Mouse (Mus musculus): ENCODE measurements around the gene Fam57b. TPM values are rescaled to one million over a fixed set of nuclear protein-coding genes. Genes with fewer than 3 reads are reported as not detected.

Gene Fam57b
- polyA plus RNA-seq, 1 experiment from 2014 or later: 0.33 TPM

GRCm38 (mm10) chr7:126762471-126763008 is 34.9 kb upstream of the Fam57b start:
- Histone ChIP-seq H3K36me3 (peaks cover 59% of the 10 kb centered on the region), H3K4me2 (no peak overlapping the region), H3K9ac (replicated peaks) (no peak overlapping the region), H3K4me3 (replicated peaks) (no peak overlapping the region), H3K4me1 (replicated peaks) (peaks cover 8% of the 10 kb centered on the region), H3K9me3 (no peaks in the 10 kb centered on the region), H3K27ac (no peak overlapping the region), H3K27me3 (no peaks in the 10 kb centered on the region)
- 68% methylated on average over 17 of the region's 17 CpGs for WGBS
- ATAC-seq (ENCODE audit: insufficient number of reproducible peaks, insufficient read depth, low FRiP score, low TSS enrichment, low read depth): no peak

DNA sequence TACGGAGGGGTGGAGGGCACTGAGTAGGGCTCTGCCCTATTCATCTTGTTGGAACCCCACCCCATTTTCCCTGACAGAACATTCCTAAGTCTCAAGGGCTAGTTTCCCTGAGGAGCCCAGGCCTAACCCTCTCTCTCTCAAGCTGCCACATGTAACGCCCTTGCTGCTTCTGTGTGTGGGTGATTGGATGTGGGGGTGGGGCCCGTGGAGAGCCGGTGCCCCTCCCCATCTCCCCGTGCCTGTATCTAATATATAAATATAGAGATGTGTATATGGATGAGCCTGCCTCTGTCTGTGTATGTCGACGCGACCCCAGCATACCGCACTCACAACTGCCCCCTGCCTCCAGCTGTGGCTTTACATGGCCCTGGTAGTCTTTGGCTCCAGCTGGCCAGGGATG is 31.9 kb upstream of the Fam57b start:
- Histone ChIP-seq H3K9ac (replicated peaks) (no peak overlapping the region), H3K4me1 (replicated peaks) (peaks cover 2% of the 10 kb centered on the region), H3K4me2 (no peak overlapping the region), H3K9me3 (no peaks in the 10 kb centered on the region), H3K4me3 (replicated peaks) (no peak overlapping the region), H3K27ac (no peak overlapping the region), H3K36me3 (peaks cover 89% of the 10 kb centered on the region), H3K27me3 (no peaks in the 10 kb centered on the region)
- WGBS: 90% methylated on average over 9 of the region's 9 CpGs
- ATAC-seq (ENCODE audit: insufficient number of reproducible peaks, insufficient read depth, low FRiP score, low TSS enrichment, low read depth): no peak

DNA sequence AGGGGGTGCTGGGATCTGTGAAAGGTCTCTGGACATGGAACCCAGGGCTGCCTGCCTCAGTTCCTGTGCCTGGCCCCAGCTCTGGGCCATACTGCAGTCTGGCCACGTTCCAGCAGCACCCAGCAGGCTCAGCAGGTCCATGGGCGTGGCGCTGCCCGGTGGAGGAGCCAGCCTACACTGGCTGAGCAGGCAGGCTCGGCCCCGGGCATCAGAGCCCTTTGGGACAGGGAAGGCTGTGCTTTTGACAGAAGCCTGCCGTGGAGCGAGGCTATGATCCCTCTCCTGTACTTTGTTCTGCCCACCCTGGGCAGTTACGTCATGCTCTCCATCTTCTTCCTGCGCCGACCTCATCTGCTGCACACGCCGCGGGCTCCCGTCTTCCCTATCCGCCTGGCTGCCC is 31.3 kb upstream of the Fam57b start, which contains the start of gene Gdpd3:
Gdpd3 (plus strand) TSS at position 134 of the 400 bp plus-strand sequence.
- H3K36me3 ChIP-seq: peaks cover 94% of the 10 kb centered on the region
- no peak within 1 kb of the TSS for H3K4me2 ChIP-seq
- H3K4me1 ChIP-seq (replicated peaks): no peaks in the 10 kb centered on the region
- H3K9me3 ChIP-seq: no peaks in the 10 kb centered on the region
- H3K9ac ChIP-seq (replicated peaks): no peak within 1 kb of the TSS
- no peak for ATAC-seq (ENCODE audit: insufficient number of reproducible peaks, insufficient read depth, low FRiP score, low TSS enrichment, low read depth)
- no peak within 1 kb of the TSS for H3K27ac ChIP-seq
- WGBS: 95% methylated on average over 16 of the region's 16 CpGs
- H3K27me3 ChIP-seq: no peaks in the 10 kb centered on the region
- no peak within 1 kb of the TSS for H3K4me3 ChIP-seq (replicated peaks)

DNA sequence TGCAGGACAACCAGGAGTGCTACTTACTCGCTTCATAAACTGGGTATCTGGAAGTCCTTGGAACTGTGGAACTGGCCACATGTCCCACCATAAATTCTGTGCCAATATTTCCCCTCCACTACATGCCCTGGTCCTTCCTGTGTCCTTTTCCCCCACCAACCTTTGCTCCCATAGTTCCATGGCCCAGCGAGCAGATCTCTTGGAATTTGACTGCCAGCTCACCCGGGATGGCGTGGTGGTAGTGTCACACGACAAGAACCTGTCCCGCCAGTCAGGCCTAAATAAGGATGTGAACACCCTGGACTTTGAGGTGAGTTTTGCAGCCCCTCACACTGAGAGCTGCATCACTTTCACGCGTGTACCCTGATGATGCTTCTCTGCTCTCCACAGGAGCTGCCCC is 30.5 kb upstream of the Fam57b start:
- H3K4me1 ChIP-seq (replicated peaks): no peaks in the 10 kb centered on the region
- H3K27ac ChIP-seq: no peak overlapping the region
- no peak for ATAC-seq (ENCODE audit: insufficient number of reproducible peaks, insufficient read depth, low FRiP score, low TSS enrichment, low read depth)
- H3K9ac ChIP-seq (replicated peaks): no peak overlapping the region
- H3K36me3 ChIP-seq: peaks cover 90% of the 10 kb centered on the region
- no peaks in the 10 kb centered on the region for H3K27me3 ChIP-seq
- H3K9me3 ChIP-seq: no peaks in the 10 kb centered on the region
- H3K4me3 ChIP-seq (replicated peaks): no peak overlapping the region
- 90% methylated on average over 8 of the region's 8 CpGs for WGBS
- H3K4me2 ChIP-seq: no peak overlapping the region

DNA sequence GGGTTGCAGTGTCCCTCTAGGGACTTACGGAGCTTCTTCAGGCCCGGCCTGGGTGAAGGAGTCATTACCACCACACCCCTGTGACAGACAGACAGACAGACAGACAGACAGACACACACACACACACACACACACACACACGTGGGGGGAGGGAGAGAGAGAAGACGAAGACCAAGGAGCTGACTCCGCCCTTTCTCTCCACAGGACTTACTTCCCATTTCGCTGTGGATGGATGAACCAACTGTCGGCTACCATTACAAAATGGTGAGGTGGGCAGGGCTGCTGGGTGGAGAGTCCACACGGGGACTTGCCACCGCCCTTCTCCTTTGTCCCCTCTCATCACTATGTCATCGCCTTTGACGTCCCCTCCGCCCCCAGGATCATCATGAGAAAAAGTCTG is 26.7 kb upstream of the Fam57b start:
- Histone ChIP-seq H3K4me1 (replicated peaks) (peaks cover 4% of the 10 kb centered on the region), H3K36me3 (peaks cover 75% of the 10 kb centered on the region), H3K27me3 (no peaks in the 10 kb centered on the region), H3K4me3 (replicated peaks) (no peak overlapping the region), H3K4me2 (no peak overlapping the region), H3K27ac (no peak overlapping the region), H3K9ac (replicated peaks) (no peak overlapping the region), H3K9me3 (no peaks in the 10 kb centered on the region)
- 81% methylated on average over 12 of the region's 12 CpGs for WGBS
- no peak for ATAC-seq (ENCODE audit: insufficient number of reproducible peaks, insufficient read depth, low FRiP score, low TSS enrichment, low read depth)

DNA sequence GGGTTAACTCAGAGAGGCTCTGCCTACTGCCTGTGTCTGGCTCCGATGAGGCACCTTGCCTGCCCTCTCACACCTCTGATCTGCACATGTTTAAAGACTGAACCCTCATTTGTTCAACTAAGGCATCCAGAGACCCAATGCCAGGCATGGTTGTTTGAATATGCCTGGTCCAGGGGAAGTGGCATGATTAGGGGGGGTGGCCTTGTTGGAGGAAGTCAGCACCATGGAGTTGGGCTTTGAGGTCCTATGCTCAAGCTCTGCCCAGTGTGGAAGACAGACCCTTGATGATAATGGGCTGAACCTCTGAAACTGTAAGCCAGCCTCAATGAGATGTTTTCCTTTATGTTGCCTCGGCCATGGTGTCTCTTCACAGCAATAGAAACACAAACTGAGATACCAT is 24.1 kb upstream of the Fam57b start:
- 70% methylated on average over 2 of the region's 2 CpGs for WGBS
- ATAC-seq (ENCODE audit: insufficient number of reproducible peaks, insufficient read depth, low FRiP score, low TSS enrichment, low read depth): no peak

GRCm38 (mm10) chr7:126774463-126774862 is 23.0 kb upstream of the Fam57b start:
- peaks cover 52% of the 10 kb centered on the region for H3K36me3 ChIP-seq
- peaks cover 19% of the 10 kb centered on the region for H3K4me1 ChIP-seq (replicated peaks)
- no peaks in the 10 kb centered on the region for H3K9me3 ChIP-seq
- no peaks in the 10 kb centered on the region for H3K27me3 ChIP-seq
- no peak overlapping the region for H3K27ac ChIP-seq
- ATAC-seq (ENCODE audit: insufficient number of reproducible peaks, insufficient read depth, low FRiP score, low TSS enrichment, low read depth): no peak
- H3K4me3 ChIP-seq (replicated peaks): no peak overlapping the region
- 84% methylated on average over 2 of the region's 2 CpGs for WGBS
- no peak overlapping the region for H3K4me2 ChIP-seq
- H3K9ac ChIP-seq (replicated peaks): no peak overlapping the region

More for the DNA sequence above, 24.1 kb upstream of the Fam57b start:
- no peak overlapping the region for H3K4me3 ChIP-seq (replicated peaks)
- no peaks in the 10 kb centered on the region for H3K9me3 ChIP-seq
- H3K27ac ChIP-seq: no peak overlapping the region
- peaks cover 19% of the 10 kb centered on the region for H3K4me1 ChIP-seq (replicated peaks)
- no peak overlapping the region for H3K9ac ChIP-seq (replicated peaks)
- H3K27me3 ChIP-seq: no peaks in the 10 kb centered on the region
- H3K4me2 ChIP-seq: no peak overlapping the region
- peaks cover 54% of the 10 kb centered on the region for H3K36me3 ChIP-seq

DNA sequence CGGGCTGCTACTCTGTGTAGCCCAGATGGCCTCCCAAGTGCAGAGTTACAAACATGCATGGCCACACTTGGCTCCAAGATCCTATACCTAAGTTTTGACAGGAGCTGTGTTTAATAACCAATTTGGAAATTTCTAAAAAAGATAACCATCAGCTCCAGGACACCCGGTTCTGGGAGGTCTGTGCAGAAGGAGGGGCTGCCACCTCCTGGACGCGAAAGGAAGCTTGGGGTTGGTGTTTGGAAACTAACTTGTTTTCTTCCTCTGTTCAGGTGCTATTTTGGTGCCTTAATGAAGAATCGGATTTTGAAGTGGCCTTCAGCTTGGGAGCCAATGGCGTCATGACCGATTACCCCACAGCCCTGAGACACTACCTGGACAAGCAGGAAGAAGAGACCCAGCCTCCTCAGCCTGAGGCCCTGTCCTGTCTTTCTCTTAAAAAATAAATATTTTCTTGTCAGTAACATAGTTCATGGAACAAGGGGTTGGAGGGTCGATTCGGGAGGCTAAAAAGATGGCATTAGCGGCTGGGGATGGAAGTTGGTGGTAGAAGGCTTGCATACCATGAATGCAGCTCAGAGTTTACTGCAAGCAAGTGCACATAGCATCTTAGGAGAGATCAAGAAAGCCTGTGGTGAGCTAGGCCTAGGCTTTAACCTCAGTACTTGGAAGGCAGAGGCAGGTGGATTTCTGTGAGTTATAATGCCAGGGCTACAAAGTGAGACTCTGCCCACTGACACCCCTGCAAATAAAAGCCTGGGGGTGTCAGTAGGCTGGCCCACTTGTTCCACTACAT is 22.1 kb upstream of the Fam57b start:
- Histone ChIP-seq H3K27me3 (no peaks in the 10 kb centered on the region), H3K9ac (replicated peaks) (peak overlapping the region; percentile 85; the same call in 1 of the 2 replicates), H3K9me3 (no peaks in the 10 kb centered on the region), H3K27ac (peak overlapping the region; percentile 93), H3K36me3 (peaks cover 43% of the 10 kb centered on the region; the same call in 1 of the 2 replicates), H3K4me2 (peak overlapping the region; percentile 90), H3K4me1 (replicated peaks) (peaks cover 28% of the 10 kb centered on the region), H3K4me3 (replicated peaks) (no peak overlapping the region)
- WGBS: 82% methylated on average over 10 of the region's 10 CpGs
- no peak for ATAC-seq (ENCODE audit: insufficient number of reproducible peaks, insufficient read depth, low FRiP score, low TSS enrichment, low read depth)

- Histone ChIP-seq H3K4me1 (replicated peaks) (peaks cover 30% of the 10 kb centered on the region), H3K4me3 (replicated peaks) (peak overlapping the region; percentile 82), H3K27me3 (no peaks in the 10 kb centered on the region), H3K27ac (peak overlapping the region; percentile 93), H3K4me2 (peak overlapping the region; percentile 90), H3K9ac (replicated peaks) (peak overlapping the region; percentile 85), H3K9me3 (no peaks in the 10 kb centered on the region), H3K36me3 (peaks cover 38% of the 10 kb centered on the region; the same call in 1 of the 2 replicates)
- 55% methylated on average over 3 of the region's 3 CpGs for WGBS
- no peak for ATAC-seq (ENCODE audit: insufficient number of reproducible peaks, insufficient read depth, low FRiP score, low TSS enrichment, low read depth)
These were observed 21.6 kb upstream of the Fam57b start for GRCm38 (mm10) chr7:126775978-126776234.

- no peaks in the 10 kb centered on the region for H3K27me3 ChIP-seq
- H3K9me3 ChIP-seq: no peaks in the 10 kb centered on the region
- peaks cover 36% of the 10 kb centered on the region; the same call in 1 of the 2 replicates for H3K36me3 ChIP-seq
- H3K4me2 ChIP-seq: peak within 1 kb of the TSS; percentile 90
- peak within 1 kb of the TSS; percentile 85 for H3K9ac ChIP-seq (replicated peaks)
- H3K4me1 ChIP-seq (replicated peaks): peaks cover 37% of the 10 kb centered on the region
- H3K27ac ChIP-seq: peak within 1 kb of the TSS; percentile 93
- peak; percentile 78 for ATAC-seq (ENCODE audit: insufficient number of reproducible peaks, insufficient read depth, low FRiP score, low TSS enrichment, low read depth)
- WGBS: under 1% methylated on average over 35 of the region's 37 CpGs
- H3K4me3 ChIP-seq (replicated peaks): peak within 1 kb of the TSS; percentile 82
These were observed 20.8 kb upstream of the Fam57b start, which contains the start of gene Ypel3 for GRCm38 (mm10) chr7:126776598-126777057. Gene Ypel3, plus strand, starts transcription at chr7:126776955.

DNA sequence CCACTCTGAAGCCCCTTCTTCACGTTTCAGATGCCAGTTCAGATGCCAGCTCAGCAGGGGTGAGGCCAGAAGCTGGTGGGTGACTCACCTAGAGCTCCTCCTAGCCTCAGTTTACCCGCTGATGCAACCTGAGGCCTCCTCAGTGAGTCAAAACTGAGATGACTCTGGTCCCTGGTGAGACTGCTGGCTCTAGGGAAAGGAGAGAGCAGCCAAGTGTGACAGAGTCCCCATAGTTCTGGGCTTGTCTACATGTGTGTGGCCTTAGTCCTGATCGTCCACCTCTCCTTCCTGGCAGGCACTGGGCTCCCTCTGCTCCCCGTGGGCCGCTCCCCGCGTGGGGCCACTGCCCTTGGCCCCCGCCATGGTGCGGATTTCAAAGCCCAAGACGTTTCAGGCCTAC is 20.0 kb upstream of the Fam57b start:
- WGBS: 58% methylated on average over 10 of the region's 10 CpGs
- Histone ChIP-seq H3K4me3 (replicated peaks) (peak overlapping the region; percentile 82), H3K27ac (peak overlapping the region; percentile 93; the same call in 1 of the 2 replicates), H3K4me2 (peak overlapping the region; percentile 90), H3K4me1 (replicated peaks) (peaks cover 45% of the 10 kb centered on the region), H3K36me3 (peaks cover 29% of the 10 kb centered on the region; the same call in 1 of the 2 replicates), H3K9me3 (no peaks in the 10 kb centered on the region), H3K27me3 (no peaks in the 10 kb centered on the region), H3K9ac (replicated peaks) (peak overlapping the region; percentile 85)
- ATAC-seq (ENCODE audit: insufficient number of reproducible peaks, insufficient read depth, low FRiP score, low TSS enrichment, low read depth): no peak
